1 mouse cellular context compared by ENCODE assay signal in the genomic region with DNA sequence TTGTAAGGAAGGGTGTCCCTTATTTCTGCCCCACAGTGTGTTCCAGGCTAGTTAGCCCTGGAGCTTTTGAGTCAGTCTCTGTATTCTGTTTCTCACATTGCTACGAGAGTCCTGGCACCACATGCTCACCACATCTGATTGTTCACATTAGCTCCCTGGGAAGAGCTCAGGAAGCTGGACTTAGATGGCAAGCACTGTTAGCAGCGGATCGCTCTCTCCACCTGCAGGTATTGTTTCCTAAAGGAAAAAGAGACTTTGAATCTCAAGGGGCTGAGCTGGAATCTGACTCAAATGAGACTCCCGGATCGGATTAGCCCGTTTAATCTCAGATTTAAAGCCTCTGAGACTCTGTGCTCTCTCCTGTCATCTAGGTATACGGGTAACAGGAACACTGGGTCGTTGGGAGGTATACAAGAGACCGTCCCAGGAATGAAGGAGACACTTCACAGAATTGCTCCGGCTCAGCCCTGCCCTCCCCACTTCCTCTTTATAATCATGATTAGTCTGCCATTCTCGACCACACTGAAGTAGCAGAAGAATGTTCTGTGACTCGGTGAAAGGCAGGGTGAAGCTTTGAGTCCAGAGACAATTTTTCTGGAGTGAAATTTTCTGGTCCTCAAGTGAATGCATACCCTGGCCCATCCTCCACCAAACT.
A peak's percentile ranks its signal among the peaks of the same experiment; 100 is the strongest.
TF ChIP-seq lines count a peak whose summit lies in the region.

No protein-coding gene starts in this region.

TF ChIP-seq in MEL, 35 proteins besides CTCF, POLR2A, EP300 and RAD21 (continued from another document):
- TF ChIP-seq SIN3A (IDR thresholded peaks at IDR 0.05; ENCODE audit: low read length): peak; percentile 5; the same call in 1 of the 2 replicates
- TF ChIP-seq ETS1 (IDR thresholded peaks at IDR 0.05; ENCODE audit: low read depth, low read length): peak; percentile 68
- TF ChIP-seq USF1 (IDR thresholded peaks at IDR 0.05; ENCODE audit: low read depth, low read length): no peak
- peak; percentile 52; the same call in 1 of the 2 replicates for TF ChIP-seq TCF12 (IDR thresholded peaks at IDR 0.05; ENCODE audit: low read depth, low read length)
- TF ChIP-seq MYB (IDR thresholded peaks at IDR 0.05; ENCODE audit: low read depth, low read length): no peak
- no peak; the same call in 1 of the 2 replicates for TF ChIP-seq MXI1 (IDR thresholded peaks at IDR 0.05; ENCODE audit: low read depth, low read length)
- TF ChIP-seq CHD2 (IDR thresholded peaks at IDR 0.05; ENCODE audit: low read length): no peak; the same call in 1 of the 2 replicates
- no peak for TF ChIP-seq POLR2AphosphoS2 (IDR thresholded peaks at IDR 0.05; ENCODE audit: low read length)
- TF ChIP-seq MAFK (IDR thresholded peaks at IDR 0.05; ENCODE audit: borderline replicate concordance, low read depth, low read length): no peak
- TF ChIP-seq CHD1 (IDR thresholded peaks at IDR 0.05; ENCODE audit: low read depth, low read length): no peak
- TF ChIP-seq JUND (IDR thresholded peaks at IDR 0.05; ENCODE audit: low read depth, low read length): no peak
- no peak for TF ChIP-seq USF2 (IDR thresholded peaks at IDR 0.05; ENCODE audit: borderline replicate concordance in 1 of 2, insufficient read depth in 1 of 2, low read depth in 1 of 2, low read length in 2 of 2)
- TF ChIP-seq HCFC1 (IDR thresholded peaks at IDR 0.05; ENCODE audit: low read depth, low read length): no peak
- no peak for TF ChIP-seq KAT2A (conservative IDR thresholded peaks at IDR 0.05; ENCODE audit: low read depth, low read length)
- TF ChIP-seq E2F4 (IDR thresholded peaks at IDR 0.05; ENCODE audit: borderline replicate concordance, low read depth, low read length): peak; percentile 27; the same call in 1 of the 2 replicates
- TF ChIP-seq MAX (IDR thresholded peaks at IDR 0.05; ENCODE audit: low read length): 0 out of 2 replicates have a peak, but pooled peaks have one; percentile 1
- TF ChIP-seq GATA1 (IDR thresholded peaks at IDR 0.05; ENCODE audit: low read depth, low read length): peak; percentile 60; the same call in 1 of the 2 replicates
- 0 out of 2 replicates have a peak, but pooled peaks have one; percentile 10 for TF ChIP-seq BHLHE40 (IDR thresholded peaks at IDR 0.05; ENCODE audit: borderline replicate concordance, low read depth, low read length)
- TF ChIP-seq MEF2A (IDR thresholded peaks at IDR 0.05; ENCODE audit: extremely low read depth, insufficient replicate concordance, low read depth, low read length, poor library complexity, severe bottlenecking): no peak
- TF ChIP-seq MYC (IDR thresholded peaks at IDR 0.05; ENCODE audit: low read depth, low read length): peak; percentile 59; the same call in 1 of the 2 replicates
- TF ChIP-seq SMC3 (IDR thresholded peaks at IDR 0.05; ENCODE audit: low read depth, low read length): peak; percentile 22; the same call in 1 of the 2 replicates
- TF ChIP-seq NRF1 (IDR thresholded peaks at IDR 0.05; ENCODE audit: insufficient read depth, low read depth, low read length, poor library complexity, severe bottlenecking): no peak
- TF ChIP-seq ZMIZ1 (IDR thresholded peaks at IDR 0.05; ENCODE audit: low read depth, low read length): no peak
- TF ChIP-seq POLR2AphosphoS5 (IDR thresholded peaks at IDR 0.05; ENCODE audit: borderline replicate concordance, low read depth, low read length): no peak
- no peak for TF ChIP-seq TAL1 (IDR thresholded peaks at IDR 0.05; ENCODE audit: low read length)
- no peak for TF ChIP-seq ZNF384 (IDR thresholded peaks at IDR 0.05; ENCODE audit: low read depth, low read length)
- no peak for TF ChIP-seq GABPA (IDR thresholded peaks at IDR 0.05; ENCODE audit: low read depth, low read length)
- TF ChIP-seq RCOR1 (IDR thresholded peaks at IDR 0.05; ENCODE audit: low read depth, low read length): peak; percentile 85
- peak; percentile 93 for TF ChIP-seq MAZ (IDR thresholded peaks at IDR 0.05; ENCODE audit: low read depth, low read length)
- 0 out of 2 replicates have a peak, but pooled peaks have one; percentile 69 for TF ChIP-seq TBP (IDR thresholded peaks at IDR 0.05; ENCODE audit: low read depth, low read length)
